Mouse (Mus musculus) CH12.LX (cell line): ENCODE results near the gene Larp1.

Experiments
- BHLHE40 ChIP-seq: IDR thresholded peaks from 2 replicates; pipeline ENCODE4 v1.6.1; 2011; ENCODE audit warnings: mild to moderate bottlenecking, low read depth, low read length, improper control_type of control experiment
- CHD2 ChIP-seq: IDR thresholded peaks from 2 replicates; pipeline ENCODE4 v1.6.1; 2011; ENCODE audit warnings: low read length, improper control_type of control experiment
- CTCF ChIP-seq, 2 experiments: IDR thresholded peaks in 1 of 2; conservative IDR thresholded peaks in 1 of 2; 2 replicates each; pipeline ENCODE4 v1.5.1; 2011 to 2012; ENCODE audit warnings: low read depth in 2 of 2, low read length in 2 of 2, improper control_type of control experiment in 1 of 2, inconsistent platforms in 1 of 2, mild to moderate bottlenecking in 1 of 2, moderate library complexity in 1 of 2
- MAFK ChIP-seq: IDR thresholded peaks from 2 replicates; pipeline ENCODE4 v1.6.1; 2011; ENCODE audit warnings: low read length, improper control_type of control experiment; ENCODE audit not compliant: insufficient replicate concordance
- UBTF ChIP-seq: IDR thresholded peaks from 2 replicates; pipeline ENCODE4 v1.6.1; 2012; ENCODE audit warnings: low read depth, mild to moderate bottlenecking, inconsistent platforms, low read length, improper control_type of control experiment, moderate library complexity

GRCm38 (mm10) chr11:57998872-57999271, 10.0 kb upstream of the Larp1 start:
- TF ChIP-seq CHD2 (no peak), BHLHE40 (no peak), CTCF (conservative IDR thresholded peaks at IDR 0.05 in 1 of 2, IDR thresholded peaks at IDR 0.05 in 1 of 2; ENCODE audit: low read depth in 2 of 2, low read length in 2 of 2) (no peak), UBTF (no peak), MAFK (no peak)
